Mouse (Mus musculus) retina, embryonic 14.5 days (tissue): ENCODE results near the gene Dnah10.

Experiments
- DNase-seq: peaks from one replicate; pipeline ENCODE4 v3.0.0-alpha.2; 2015; ENCODE audit warnings: low spot score

Dnah10 gene

GRCm38 (mm10) chr5:124872033-124872432 lies 147.1 kb downstream of the Dnah10 start:
- no peak for DNase-seq

- no peak for DNase-seq
Observed at GRCm38 (mm10) chr5:124873096-124873495, 148.2 kb downstream of the Dnah10 start.

GRCm38 (mm10) chr5:124873890-124874601 lies 149.2 kb downstream of the Dnah10 start:
- DNase-seq, result no peak

DNA sequence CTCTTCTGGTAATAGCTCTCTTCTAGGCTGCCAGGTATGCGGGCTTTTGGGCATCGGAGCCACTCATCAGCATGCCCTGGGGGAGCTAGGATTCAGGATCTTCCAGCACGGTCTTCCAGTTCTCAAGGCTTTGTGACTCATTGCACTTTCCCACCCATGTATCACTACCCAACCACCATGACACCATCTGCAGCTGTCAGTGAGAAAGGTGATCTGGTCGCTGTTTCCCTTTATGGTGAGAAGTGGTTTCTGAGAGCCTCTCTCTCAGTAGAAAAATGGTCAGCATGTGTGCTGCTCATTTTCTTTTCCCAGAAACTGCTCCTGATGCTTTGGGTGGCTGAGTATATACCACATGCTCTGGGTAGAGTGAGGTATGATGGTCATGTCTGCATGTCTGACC lies 154.4 kb downstream of the Dnah10 start:
- no peak for DNase-seq

GRCm38 (mm10) chr5:124879801-124880200 lies 154.9 kb downstream of the Dnah10 start:
- DNase-seq, result no peak

- DNase-seq, result no peak
Observed at GRCm38 (mm10) chr5:124883877-124884276, 159.0 kb downstream of the Dnah10 start.
